Mouse (Mus musculus): ENCODE results near the gene Ficd. TPM values are rescaled to one million over a fixed set of nuclear protein-coding genes. Genes with fewer than 3 reads are reported as not detected.
A peak's percentile ranks its signal among the peaks of the same experiment; 100 is the strongest.
"Not testable (repeated sequence)": the region's sequence is repeated elsewhere in the genome, so short reads cannot be mapped to it uniquely, and the experiment has no call there.

Gene Ficd
- polyA plus RNA-seq, 1 experiment from 2014 or later: 3.3 TPM

DNA sequence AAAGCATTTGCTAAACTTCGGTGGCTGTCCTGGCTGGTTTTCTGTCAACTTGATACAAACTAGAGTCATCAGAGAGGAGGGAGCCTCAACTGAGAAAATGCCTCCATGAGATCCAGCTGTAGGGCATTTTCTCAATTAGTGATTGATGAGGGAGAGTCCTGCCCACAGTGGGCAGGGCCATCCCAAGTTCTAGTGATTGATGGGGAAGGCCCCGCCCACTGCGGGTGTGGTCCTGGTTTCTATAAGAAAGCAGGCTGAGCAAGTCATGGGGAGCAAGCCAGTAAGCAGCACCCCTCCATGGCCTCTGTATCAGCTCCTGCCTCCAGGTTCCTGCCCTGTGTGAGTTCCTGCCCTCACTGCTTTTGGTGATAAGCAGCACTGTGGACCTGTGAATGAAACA is 48.5 kb downstream of the Ficd start:
- not testable (repeated sequence) for H3K36me3 ChIP-seq (ENCODE audit: control insufficient read depth, insufficient read depth, low read length); H3K27me3 ChIP-seq (ENCODE audit: control insufficient read depth, insufficient read depth, low read length); ATAC-seq (ENCODE audit: low FRiP score); H3K4me2 ChIP-seq; H3K9ac ChIP-seq (ENCODE audit: low read length); H3K9me3 ChIP-seq (ENCODE audit: control insufficient read depth, low read length); H3K4me1 ChIP-seq (ENCODE audit: control insufficient read depth, insufficient read depth, low read length); H3K27ac ChIP-seq (ENCODE audit: low read depth, low read length); H3K4me3 ChIP-seq (ENCODE audit: low read depth, low read length)
- 25% methylated on average over 3 of the region's 3 CpGs for WGBS
- DNase-seq (ENCODE audit: low spot score, missing footprints): peak; percentile 54

DNA sequence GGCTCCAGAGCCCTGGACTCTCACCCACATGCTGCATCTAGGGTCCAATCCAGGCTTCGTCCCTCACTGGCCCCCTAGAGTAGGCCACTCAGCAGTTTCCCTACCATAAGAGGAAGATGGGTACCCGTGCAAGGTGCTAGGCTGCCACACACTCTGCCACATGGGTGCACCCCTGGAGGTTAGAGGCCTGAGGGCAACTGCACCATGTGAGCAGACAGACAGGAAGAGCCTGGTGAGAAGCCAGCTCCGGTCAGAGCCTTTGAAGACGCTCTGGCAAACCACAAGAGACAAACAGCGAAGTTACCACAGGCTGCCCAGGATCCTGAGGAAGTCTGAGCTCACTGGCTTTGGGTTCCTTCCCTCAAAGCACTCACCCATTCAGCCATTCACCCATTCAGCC is 51.4 kb downstream of the Ficd start:
- H3K36me3 ChIP-seq (ENCODE audit: control insufficient read depth, insufficient read depth, low read length): no peaks in the 10 kb centered on the region
- no peak overlapping the region for H3K4me3 ChIP-seq (ENCODE audit: low read depth, low read length)
- no peak overlapping the region for H3K27ac ChIP-seq (ENCODE audit: low read depth, low read length)
- no peak overlapping the region for H3K4me2 ChIP-seq
- H3K4me1 ChIP-seq (ENCODE audit: control insufficient read depth, insufficient read depth, low read length): 0 out of 2 replicates have a peak, but pooled peaks cover 5% of the 10 kb centered on the region
- no peaks in the 10 kb centered on the region; the same call in 1 of the 2 replicates for H3K27me3 ChIP-seq (ENCODE audit: control insufficient read depth, insufficient read depth, low read length)
- no peak for ATAC-seq (ENCODE audit: low FRiP score)
- H3K9me3 ChIP-seq (ENCODE audit: control insufficient read depth, low read length): no peaks in the 10 kb centered on the region
- peak; percentile 62 for DNase-seq (ENCODE audit: low spot score, missing footprints)
- WGBS: 82% methylated on average over 5 of the region's 5 CpGs
- H3K9ac ChIP-seq (ENCODE audit: low read length): no peak overlapping the region

- H3K36me3 ChIP-seq (ENCODE audit: control insufficient read depth, insufficient read depth, low read length): no peaks in the 10 kb centered on the region
- ATAC-seq (ENCODE audit: low FRiP score): no peak
- H3K9me3 ChIP-seq (ENCODE audit: control insufficient read depth, low read length): no peaks in the 10 kb centered on the region
- 38% methylated on average over 6 of the region's 6 CpGs for WGBS
- no peak overlapping the region for H3K4me3 ChIP-seq (ENCODE audit: low read depth, low read length)
- H3K4me1 ChIP-seq (ENCODE audit: control insufficient read depth, insufficient read depth, low read length): 0 out of 2 replicates have a peak, but pooled peaks cover 5% of the 10 kb centered on the region
- H3K4me2 ChIP-seq: no peak overlapping the region
- no peak overlapping the region for H3K27ac ChIP-seq (ENCODE audit: low read depth, low read length)
- H3K27me3 ChIP-seq (ENCODE audit: control insufficient read depth, insufficient read depth, low read length): no peaks in the 10 kb centered on the region; the same call in 1 of the 2 replicates
- H3K9ac ChIP-seq (ENCODE audit: low read length): no peak overlapping the region
- peak; percentile 69 for DNase-seq (ENCODE audit: low spot score, missing footprints)
Measured at GRCm38 (mm10) chr5:113788645-113789044, 53.0 kb downstream of the Ficd start.

- DNase-seq (ENCODE audit: low spot score, missing footprints) (peak; percentile 60), ATAC-seq (ENCODE audit: low FRiP score) (no peak)
- Histone ChIP-seq H3K9ac (ENCODE audit: low read length) (no peak overlapping the region), H3K27me3 (ENCODE audit: control insufficient read depth, insufficient read depth, low read length) (no peaks in the 10 kb centered on the region), H3K36me3 (ENCODE audit: control insufficient read depth, insufficient read depth, low read length) (no peaks in the 10 kb centered on the region), H3K9me3 (ENCODE audit: control insufficient read depth, low read length) (no peaks in the 10 kb centered on the region), H3K4me3 (ENCODE audit: low read depth, low read length) (no peak overlapping the region), H3K4me1 (ENCODE audit: control insufficient read depth, insufficient read depth, low read length) (0 out of 2 replicates have a peak, but pooled peaks cover 5% of the 10 kb centered on the region), H3K4me2 (no peak overlapping the region), H3K27ac (ENCODE audit: low read depth, low read length) (no peak overlapping the region)
- 55% methylated on average over 7 of the region's 7 CpGs for WGBS
Measured at GRCm38 (mm10) chr5:113789075-113789788, 53.6 kb downstream of the Ficd start.

Other genes with a start within 250 kb of the Ficd start
- gene Wscd2, start 245.5 kb upstream of the Ficd start, polyA plus RNA-seq (2014; fragmentation: Nextera tagmentation; extraction: Ambion mirVana): 8.0 and 9.1 TPM in 2 replicates
- 0.98 and 2.2 TPM in 2 replicates for gene Cmklr1, start 85.4 kb upstream of the Ficd start, polyA plus RNA-seq (2014; fragmentation: Nextera tagmentation; extraction: Ambion mirVana)
- not detected in 2 replicates for gene 1700069L16Rik, start 11.0 kb upstream of the Ficd start, polyA plus RNA-seq (2014; fragmentation: Nextera tagmentation; extraction: Ambion mirVana)
- 49.6 and 55.2 TPM in 2 replicates for gene Sart3, start 36.7 kb downstream of the Ficd start, polyA plus RNA-seq (2014; fragmentation: Nextera tagmentation; extraction: Ambion mirVana)
- gene Iscu, start 36.9 kb downstream of the Ficd start, polyA plus RNA-seq (2014; fragmentation: Nextera tagmentation; extraction: Ambion mirVana): 117 and 121 TPM in 2 replicates
- gene Tmem119, start 64.7 kb downstream of the Ficd start, polyA plus RNA-seq (2014; fragmentation: Nextera tagmentation; extraction: Ambion mirVana): 9.9 and 10.9 TPM in 2 replicates
- 1.3 TPM in 2 replicates for gene Selplg, start 96.8 kb downstream of the Ficd start, polyA plus RNA-seq (2014; fragmentation: Nextera tagmentation; extraction: Ambion mirVana)
- 201 and 205 TPM in 2 replicates for gene Coro1c, start 173.0 kb downstream of the Ficd start, polyA plus RNA-seq (2014; fragmentation: Nextera tagmentation; extraction: Ambion mirVana)

Data from midbrain, embryonic 11.5 days (tissue).